Mouse (Mus musculus): ENCODE data around the gene Pkp1.

Gene Pkp1

GRCm38 (mm10) chr1:135906736-135907135, 12.3 kb downstream of the Pkp1 start:
- no peak for DNase-seq (ENCODE audit: extremely low spot score)

- DNase-seq (ENCODE audit: extremely low spot score), result no peak
These were observed 19.0 kb downstream of the Pkp1 start for GRCm38 (mm10) chr1:135899991-135900515.

- no peak for DNase-seq (ENCODE audit: extremely low spot score)
These were observed 19.7 kb downstream of the Pkp1 start for GRCm38 (mm10) chr1:135899295-135899694.

- DNase-seq (ENCODE audit: extremely low spot score), result no peak
These were observed 23.6 kb downstream of the Pkp1 start for GRCm38 (mm10) chr1:135895367-135895766.

- DNase-seq (ENCODE audit: extremely low spot score), result no peak
These were observed 25.6 kb downstream of the Pkp1 start for GRCm38 (mm10) chr1:135893377-135893776.

- no peak for DNase-seq (ENCODE audit: extremely low spot score)
These were observed 26.2 kb downstream of the Pkp1 start for GRCm38 (mm10) chr1:135892764-135893163.

GRCm38 (mm10) chr1:135892233-135892632, 26.8 kb downstream of the Pkp1 start:
- DNase-seq (ENCODE audit: extremely low spot score), result no peak

GRCm38 (mm10) chr1:135891424-135892216, 27.4 kb downstream of the Pkp1 start:
- DNase-seq (ENCODE audit: extremely low spot score), result no peak

- no peak for DNase-seq (ENCODE audit: extremely low spot score)
These were observed 29.4 kb downstream of the Pkp1 start for GRCm38 (mm10) chr1:135889461-135890185.

GRCm38 (mm10) chr1:135882385-135883109, 36.5 kb downstream of the Pkp1 start:
- peak; percentile 55 for DNase-seq (ENCODE audit: extremely low spot score)

GRCm38 (mm10) chr1:135877248-135877647, 41.8 kb downstream of the Pkp1 start:
- DNase-seq (ENCODE audit: extremely low spot score), result no peak

- DNase-seq (ENCODE audit: extremely low spot score), result no peak
These were observed 46.0 kb downstream of the Pkp1 start for GRCm38 (mm10) chr1:135872991-135873390.

GRCm38 (mm10) chr1:135868570-135868969, 50.4 kb downstream of the Pkp1 start:
- DNase-seq (ENCODE audit: extremely low spot score), result no peak

- peak; percentile 84 for DNase-seq (ENCODE audit: extremely low spot score)
These were observed 53.4 kb downstream of the Pkp1 start for GRCm38 (mm10) chr1:135865518-135866194.

- no peak for DNase-seq (ENCODE audit: extremely low spot score)
These were observed 54.2 kb downstream of the Pkp1 start for GRCm38 (mm10) chr1:135864830-135865229.

- DNase-seq (ENCODE audit: extremely low spot score), result no peak
These were observed 55.1 kb downstream of the Pkp1 start for GRCm38 (mm10) chr1:135863786-135864335.

GRCm38 (mm10) chr1:135862561-135862960, 56.4 kb downstream of the Pkp1 start:
- no peak for DNase-seq (ENCODE audit: extremely low spot score)

GRCm38 (mm10) chr1:135861980-135862552, 56.9 kb downstream of the Pkp1 start:
- DNase-seq (ENCODE audit: extremely low spot score), result no peak

- DNase-seq (ENCODE audit: extremely low spot score), result no peak
These were observed 57.9 kb downstream of the Pkp1 start for GRCm38 (mm10) chr1:135861091-135861490.

- no peak for DNase-seq (ENCODE audit: extremely low spot score)
These were observed 60.5 kb downstream of the Pkp1 start for GRCm38 (mm10) chr1:135858533-135858932.

Measured in embryo, embryonic 9.5 days (tissue).